ENCODE assay signal across 17 mouse cellular contexts in the genomic region with DNA sequence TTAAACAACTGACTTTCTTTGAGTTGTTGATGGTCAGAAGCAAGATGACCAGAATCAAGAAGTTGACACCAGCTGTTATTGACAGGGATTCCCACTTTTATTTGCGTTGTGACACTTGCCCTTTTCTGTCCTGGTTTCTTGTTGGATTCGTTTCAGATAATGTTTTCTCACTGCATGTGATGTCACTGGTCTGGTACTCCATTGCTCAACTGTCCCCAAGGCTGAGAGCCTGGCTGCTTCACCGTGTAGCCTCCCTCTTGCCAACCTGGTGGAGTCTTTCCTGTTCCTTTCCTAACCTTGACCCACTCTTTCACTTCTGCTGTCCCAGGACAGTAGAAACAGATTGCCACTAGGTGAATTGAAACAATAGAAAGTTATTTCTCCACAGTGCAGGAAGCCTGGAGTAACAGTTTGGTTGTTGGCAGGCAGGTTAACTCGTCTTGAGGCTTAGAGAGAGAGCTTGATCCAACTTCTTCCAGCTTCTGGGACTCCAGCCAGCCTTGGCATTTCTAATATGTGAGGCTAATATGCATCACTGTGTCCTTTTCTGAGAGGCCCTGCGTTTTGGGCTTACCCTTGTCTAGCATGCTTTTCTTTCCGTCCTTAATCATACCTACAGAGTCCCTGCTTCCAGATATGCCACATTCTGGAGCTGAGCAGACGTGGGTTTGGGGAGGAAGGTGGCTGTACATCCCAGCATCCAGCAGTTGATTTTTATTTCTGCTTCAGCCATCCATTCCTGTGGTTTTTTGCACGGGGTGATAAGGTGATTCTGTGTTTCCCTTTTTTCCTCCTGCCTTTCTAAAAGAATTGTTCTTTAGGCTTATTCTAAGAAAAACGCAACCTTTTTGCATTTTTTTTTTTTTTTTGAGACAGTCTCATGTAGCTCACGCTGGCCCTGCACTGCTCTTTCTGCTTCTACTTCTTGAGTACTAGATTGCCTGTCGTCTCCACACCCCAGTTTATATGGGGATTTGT. TPM values are rescaled to one million over a fixed set of nuclear protein-coding genes. Genes with fewer than 3 reads are reported as not detected.
A peak's percentile ranks its signal among the peaks of the same experiment; 100 is the strongest.
DNase-seq lines count a peak whose midpoint lies in the region; ATAC-seq and TF ChIP-seq lines count a peak whose summit lies in the region.
"Had no signal": no experiment of that assay in that cellular context is flagged by ENCODE, and none has a peak within 500 bp of the region (broad histone marks: within the 10 kb centered on the region; RNA-seq: fewer than 3 reads in every experiment).

No protein-coding gene starts in this region.

- DNase-seq in gastrocnemius, adult 2 months = peak; percentile 53
- DNase-seq in gastrocnemius, postnatal 14 days = no peak
- DNase-seq in 3T3-L1 (ENCODE audit: low read depth, low spot score) = peak; percentile 39
- peak; percentile 84 for DNase-seq in adipocyte (ENCODE audit: low spot score)
- no peak for DNase-seq in cerebellum, adult 18-20 months
- no peak for DNase-seq in left cerebral cortex, postnatal 4 days
- DNase-seq: B cell, adult 2 months; cerebellum, adult 8-10 months; lung, adult 2 months; lung, postnatal 4 days; thymus, postnatal 25 days had no signal

- intact Hi-C loops in gastrocnemius, adult 2 months (cut with DNase I) = no loop called here
- intact Hi-C loops in gastrocnemius, postnatal 14 days (cut with DNase I; ENCODE audit: low total_unique reads) = no loop called here
- intact Hi-C loops in left cerebral cortex, postnatal 4 days (cut with DNase I) = no loop called here

- peak overlapping the region; percentile 35; the same call in 1 of the 2 replicates for H3K27ac ChIP-seq in gastrocnemius, adult 2 months
- H3K27ac ChIP-seq: hindbrain, embryonic 10.5 days; intestine, embryonic 15.5 days; kidney, embryonic 15.5 days; midbrain, embryonic 12.5 days had no signal

- peak; percentile 24; the same call in 1 of the 2 replicates for ATAC-seq in common myeloid progenitor, adult 5-6 weeks (replicated peaks; ENCODE audit: low read depth, poor library complexity, severe bottlenecking)
- no peak for ATAC-seq in megakaryocyte progenitor cell, adult 5-6 weeks (replicated peaks; ENCODE audit: poor library complexity)
- ATAC-seq: intestine, embryonic 15.5 days had no signal

- H3K4me3 ChIP-seq in gastrocnemius, adult 2 months = no peak overlapping the region
- H3K4me3 ChIP-seq: hindbrain, embryonic 10.5 days; intestine, embryonic 15.5 days; kidney, embryonic 15.5 days; midbrain, embryonic 12.5 days had no signal

- no peak for TF ChIP-seq CTCF in gastrocnemius, adult 2 months (IDR thresholded peaks at IDR 0.05)

RNA-seq across cellular contexts. Expression of a gene that starts 15.6 kb away (rescaled TPM):
- 10 to 100 TPM; 12.6 to 14.5 TPM for total RNA-seq in gastrocnemius, adult 2 months (2021)
- 1 to 10 TPM; 4.5 to 5.4 TPM for total RNA-seq in gastrocnemius, postnatal 14 days (2021)
- total RNA-seq in common myeloid progenitor, adult 5-6 weeks (2017) = 4.8 and 6.9 TPM in 2 replicates
- 2.4 and 3.2 TPM in 2 replicates for total RNA-seq in megakaryocyte progenitor cell, adult 5-6 weeks (2015)
- total RNA-seq in megakaryocyte progenitor cell, adult 5-6 weeks (2017) = 3.4 and 4.7 TPM in 2 replicates
- 10 to 100 TPM; 18.6 to 18.7 TPM for total RNA-seq in left cerebral cortex, postnatal 4 days (2021)

RNA-seq across cellular contexts. Expression of a gene that starts 17.1 kb away (rescaled TPM):
- 1 to 10 TPM; 1.1 to 1.4 TPM for total RNA-seq in gastrocnemius, adult 2 months (2021)
- total RNA-seq in gastrocnemius, postnatal 14 days (2021) = 1 to 10 TPM; 4.2 to 4.4 TPM
- total RNA-seq in common myeloid progenitor, adult 5-6 weeks (2017) = 94.5 and 102 TPM in 2 replicates
- total RNA-seq in megakaryocyte progenitor cell, adult 5-6 weeks (2015) = 113 and 128 TPM in 2 replicates
- 76.5 and 96.9 TPM in 2 replicates for total RNA-seq in megakaryocyte progenitor cell, adult 5-6 weeks (2017)
- total RNA-seq in left cerebral cortex, postnatal 4 days (2021) = 10 to 100 TPM; 21.1 to 24.0 TPM

RNA-seq across cellular contexts. Expression of a gene that starts 30.3 kb away (rescaled TPM):
- under 1 TPM in 1 of 2 experiments, not detected in 1; 0.14 TPM for total RNA-seq in gastrocnemius, adult 2 months (2021)
- under 1 TPM in 1 of 2 experiments, not detected in 1; 0.08 TPM for total RNA-seq in gastrocnemius, postnatal 14 days (2021)
- total RNA-seq in common myeloid progenitor, adult 5-6 weeks (2017) = 4.0 and 4.7 TPM in 2 replicates
- 0.89 and 1.2 TPM in 2 replicates for total RNA-seq in megakaryocyte progenitor cell, adult 5-6 weeks (2015)
- 1.5 and 1.8 TPM in 2 replicates for total RNA-seq in megakaryocyte progenitor cell, adult 5-6 weeks (2017)
- total RNA-seq in left cerebral cortex, postnatal 4 days (2021) = 1 to 10 TPM in 1 of 2 experiments, under 1 TPM in 1; 0.95 to 1.3 TPM

Comparison
In these comparisons a context has a peak if more than half of its experiments do, and no peak if none do; other contexts are left out.
1. DNase-seq: peak in gastrocnemius, adult 2 months (single experiment), 3T3-L1 (single experiment) and adipocyte (single experiment); none in gastrocnemius, postnatal 14 days (single experiment), cerebellum, adult 18-20 months (0 of 2) and left cerebral cortex, postnatal 4 days (single experiment).
2. RNA of a gene that starts 17.1 kb away (total RNA-seq): 76.5 to 128 TPM in megakaryocyte progenitor cell, adult 5-6 weeks, 94.5 to 102 TPM in common myeloid progenitor, adult 5-6 weeks and 21.1 to 24.0 TPM in left cerebral cortex, postnatal 4 days; 4.2 to 4.4 TPM in gastrocnemius, postnatal 14 days and 1.1 to 1.4 TPM in gastrocnemius, adult 2 months; every median in the first group is over 4 times any median in the second.